Mouse (Mus musculus) gonadal fat pad, adult 2 months (tissue): Measurements from ENCODE around the gene Zap70. TPM values are rescaled to one million over a fixed set of nuclear protein-coding genes. Genes with fewer than 3 reads are reported as not detected.
A peak's percentile ranks its signal among the peaks of the same experiment; 100 is the strongest.
"Not testable (repeated sequence)": the region's sequence is repeated elsewhere in the genome, so short reads cannot be mapped to it uniquely, and the experiment has no call there.

Experiments used
- DNase-seq: peaks from one replicate; pipeline ENCODE4 v3.0.0-alpha.2; 2012; ENCODE audit warnings: low read depth
- polyA plus RNA-seq: library from polyadenylated mRNA; depleted of rRNA; stranded (reverse); fragments of >200 nt; gene quantifications from 2 replicates; pipeline ENCODE4 v1.2.3, GENCODE M21; 2012

Gene Zap70
- polyA plus RNA-seq, 1 experiment = 16.6 TPM

- DNase-seq = no peak
These were observed 10.8 kb downstream of the Zap70 start for GRCm38 (mm10) chr1:36772198-36772934.

DNA sequence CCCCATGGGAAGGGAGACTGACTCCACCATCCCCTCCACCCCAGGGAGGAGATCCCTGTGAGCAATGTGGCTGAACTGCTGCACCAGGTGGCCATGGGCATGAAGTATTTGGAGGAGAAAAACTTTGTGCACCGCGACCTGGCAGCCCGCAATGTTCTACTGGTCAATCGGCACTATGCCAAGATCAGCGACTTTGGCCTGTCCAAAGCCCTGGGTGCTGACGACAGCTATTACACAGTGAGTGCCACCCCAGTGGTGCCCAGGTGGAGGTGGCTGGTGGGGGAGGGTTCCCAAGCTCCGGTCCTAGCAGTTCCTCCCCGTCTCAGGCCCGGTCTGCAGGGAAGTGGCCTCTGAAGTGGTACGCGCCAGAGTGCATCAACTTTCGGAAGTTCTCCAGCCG lies 19.2 kb downstream of the Zap70 start:
- DNase-seq = no peak

GRCm38 (mm10) chr1:36782476-36782875 lies 20.9 kb downstream of the Zap70 start:
- DNase-seq = no peak

DNA sequence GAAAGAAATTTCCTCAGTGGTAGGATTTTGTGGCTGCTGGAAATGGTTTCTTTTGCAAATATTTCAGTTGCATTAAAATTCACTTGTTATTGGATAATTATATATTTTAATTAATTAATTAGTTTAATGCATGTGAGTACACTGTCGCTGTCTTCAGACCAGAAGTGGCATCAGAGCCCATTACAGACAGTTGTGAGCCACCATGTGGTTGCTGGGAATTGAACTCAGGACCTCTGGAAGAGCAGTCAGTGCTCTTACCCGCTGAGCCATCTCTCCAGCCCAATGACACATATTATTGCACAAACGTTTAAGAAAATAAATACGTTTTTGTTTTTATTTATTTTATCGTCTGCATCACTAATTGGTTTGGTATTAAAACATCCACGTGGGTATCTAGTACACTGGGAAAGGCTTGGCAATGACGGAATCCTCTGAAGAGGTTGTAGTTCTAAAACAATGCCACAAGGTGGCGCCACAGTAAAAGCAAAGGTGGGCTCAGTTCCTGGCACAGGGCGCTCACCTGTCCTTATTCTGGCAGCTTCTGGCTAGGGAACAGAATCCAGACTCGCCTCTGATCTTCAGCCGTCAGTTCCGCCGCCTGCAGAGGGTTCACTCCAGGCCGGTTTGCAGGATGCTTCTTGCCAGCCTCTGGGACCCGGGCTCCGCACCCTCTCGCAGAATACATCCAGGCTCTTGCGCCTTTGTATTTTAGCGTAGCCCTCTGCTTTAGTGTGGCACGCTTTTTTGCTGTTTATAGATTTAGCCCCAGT lies 23.0 kb downstream of the Zap70 start:
- DNase-seq = peak; percentile 31

DNA sequence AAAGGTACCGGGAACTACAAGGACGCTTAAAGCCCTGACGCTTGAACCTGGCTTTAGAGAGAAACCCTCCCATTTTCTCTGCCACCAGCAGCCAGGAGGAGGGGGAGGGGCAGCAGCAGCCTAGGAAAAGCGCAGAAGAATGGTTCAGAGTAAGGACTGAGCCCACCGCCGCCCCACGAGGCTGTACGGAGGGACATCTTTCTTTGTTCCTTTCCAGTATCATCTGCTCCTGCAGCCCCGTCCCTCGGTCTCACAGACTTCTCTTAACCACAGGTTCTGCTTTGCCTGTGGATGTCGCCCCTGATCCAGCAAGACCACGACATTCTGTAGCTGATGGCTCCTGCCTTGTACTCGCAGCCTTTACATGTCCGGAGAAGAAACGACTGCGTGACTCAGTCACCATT lies 23.6 kb downstream of the Zap70 start:
- DNase-seq = no peak

- no peak for DNase-seq
These were observed 24.8 kb downstream of the Zap70 start for GRCm38 (mm10) chr1:36786377-36786776.

DNA sequence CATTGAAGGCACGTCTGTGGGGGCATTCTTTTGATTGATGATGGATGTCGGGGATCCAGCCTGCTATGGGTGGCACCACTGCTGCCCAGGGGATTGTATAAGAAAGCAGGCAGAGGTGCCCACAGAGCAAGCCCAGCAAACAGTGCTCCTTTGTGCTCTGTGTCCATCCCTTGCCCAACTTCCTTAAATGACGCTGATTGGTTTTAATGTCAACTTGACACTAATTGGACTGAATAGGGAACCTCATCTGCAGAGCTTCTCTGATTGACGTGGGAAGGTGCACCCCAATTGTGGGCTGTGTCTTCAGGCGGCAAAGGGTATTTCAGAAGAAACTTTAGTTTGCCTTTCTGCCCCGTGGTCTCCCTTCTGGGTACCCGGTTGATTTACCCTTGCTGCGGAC lies 27.8 kb downstream of the Zap70 start:
- DNase-seq = no peak

DNA sequence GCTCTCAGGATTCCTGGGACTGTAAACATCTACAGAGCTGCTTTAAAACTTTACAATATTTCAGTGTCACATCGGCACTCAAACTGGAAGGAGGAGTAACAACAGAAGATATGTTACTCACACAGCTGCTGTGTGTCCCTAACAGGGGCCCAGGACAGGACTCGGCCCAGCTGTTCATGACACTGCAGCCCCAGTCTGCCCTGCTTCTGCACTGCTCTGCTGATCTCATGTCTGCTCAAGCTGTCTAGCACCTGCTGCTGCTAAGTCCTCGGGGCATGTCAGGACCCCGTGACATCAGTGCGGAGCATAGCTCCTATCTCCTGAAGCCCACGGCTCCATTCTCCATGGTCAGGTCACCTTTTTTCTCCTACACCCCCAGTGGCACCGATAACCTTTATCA lies 35.1 kb downstream of the Zap70 start:
- DNase-seq = no peak

- no peak for DNase-seq
These were observed 35.9 kb downstream of the Zap70 start for GRCm38 (mm10) chr1:36797481-36797880.

DNA sequence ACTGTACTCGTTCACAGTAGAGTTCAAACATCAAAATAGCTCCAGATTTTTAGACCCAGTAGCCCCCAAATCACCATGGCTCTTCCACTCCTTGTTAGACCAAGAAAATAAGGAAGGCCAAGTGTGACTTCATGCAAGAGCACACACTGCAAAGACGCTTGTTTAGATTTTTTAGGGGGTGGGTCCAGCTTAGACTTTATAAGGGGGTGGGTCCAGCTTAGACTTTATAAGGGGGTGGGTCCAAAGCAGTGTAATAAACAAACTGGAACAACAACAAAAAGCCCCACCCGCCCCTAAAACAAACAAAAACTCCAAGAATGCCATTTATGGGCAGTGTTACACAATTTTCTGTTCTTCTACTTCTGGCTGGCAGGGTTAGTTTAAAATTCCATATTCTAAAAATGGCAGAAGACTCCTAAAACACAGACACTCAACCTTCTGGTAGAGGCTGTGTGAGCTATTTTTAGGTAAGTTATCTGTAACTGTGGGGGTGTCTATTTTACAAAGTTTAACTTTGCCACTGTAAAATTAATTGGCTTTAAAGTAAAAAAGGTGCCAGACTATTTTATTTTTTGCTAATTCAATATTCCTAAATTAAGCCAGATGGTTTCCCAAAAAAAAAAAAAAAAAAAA lies 38.9 kb downstream of the Zap70 start:
- DNase-seq = no peak

DNA sequence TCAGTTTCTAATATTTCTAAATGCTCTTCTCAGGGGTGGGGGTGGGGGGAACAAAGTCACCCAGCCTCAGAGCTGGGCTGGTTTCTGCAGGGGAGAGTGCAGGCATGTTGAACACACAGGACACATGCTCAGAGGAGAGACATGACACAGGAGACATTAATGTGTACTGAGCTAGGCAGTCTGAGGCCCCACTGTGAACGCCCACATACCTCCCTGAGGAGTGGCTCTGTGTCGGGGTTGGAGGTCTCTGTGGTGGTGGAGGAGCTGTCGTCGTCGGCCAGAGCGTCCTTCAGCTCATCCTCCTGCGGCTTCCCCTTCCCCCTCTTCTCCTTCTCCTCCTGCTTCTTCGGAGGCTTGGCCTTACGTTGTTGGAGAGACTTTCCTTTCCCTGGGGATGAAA lies 42.7 kb downstream of the Zap70 start:
- no peak for DNase-seq

DNA sequence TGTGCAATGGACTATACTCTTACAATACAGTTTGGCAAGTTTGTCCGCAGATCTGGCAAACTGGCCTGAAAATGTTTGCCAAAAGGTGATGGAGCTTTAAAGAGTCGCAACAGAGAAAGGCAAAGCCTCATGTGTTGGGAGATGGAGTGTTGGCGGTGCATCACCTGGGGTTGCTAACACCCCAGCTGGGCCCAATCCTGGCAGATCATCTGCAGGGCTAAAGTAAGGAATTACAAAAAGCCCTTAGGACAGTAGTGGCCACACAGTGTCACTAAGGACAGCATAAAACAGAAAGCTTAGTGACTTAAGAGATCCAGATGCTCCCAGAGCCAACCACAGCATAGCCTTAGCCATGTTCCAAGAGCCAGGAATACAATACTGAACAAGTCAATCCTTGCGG lies 43.2 kb downstream of the Zap70 start:
- DNase-seq = peak; percentile 76

GRCm38 (mm10) chr1:36806181-36806905 lies 44.7 kb downstream of the Zap70 start:
- no peak for DNase-seq

- DNase-seq = no peak
These were observed 45.5 kb downstream of the Zap70 start for GRCm38 (mm10) chr1:36807086-36807485.

- no peak for DNase-seq
These were observed 46.4 kb downstream of the Zap70 start for GRCm38 (mm10) chr1:36807782-36808565.

DNA sequence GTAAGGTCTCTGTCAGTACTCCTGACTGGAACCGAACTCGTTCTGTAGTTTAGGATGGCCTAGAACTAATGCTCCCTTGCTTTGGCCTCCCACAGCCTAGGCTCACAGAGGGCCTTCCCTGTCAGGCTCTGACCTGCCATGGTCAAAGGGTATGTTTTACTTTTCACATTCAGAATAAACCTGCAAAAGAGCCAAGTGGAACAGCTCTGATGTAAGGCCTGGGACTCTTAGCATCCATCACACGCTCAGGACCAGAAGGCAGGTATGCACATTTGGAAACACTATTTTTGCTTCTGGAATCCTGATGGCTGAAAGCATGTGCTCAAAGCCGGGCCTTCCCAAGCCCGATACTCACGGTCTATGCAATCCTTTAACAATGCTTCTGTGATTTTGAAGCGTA lies 50.2 kb downstream of the Zap70 start:
- DNase-seq = no peak

GRCm38 (mm10) chr1:36813415-36813814 lies 51.8 kb downstream of the Zap70 start:
- DNase-seq = no peak

- DNase-seq = no peak
These were observed 52.8 kb downstream of the Zap70 start for GRCm38 (mm10) chr1:36814271-36814903.

GRCm38 (mm10) chr1:36815166-36815565 lies 53.6 kb downstream of the Zap70 start:
- no peak for DNase-seq

DNA sequence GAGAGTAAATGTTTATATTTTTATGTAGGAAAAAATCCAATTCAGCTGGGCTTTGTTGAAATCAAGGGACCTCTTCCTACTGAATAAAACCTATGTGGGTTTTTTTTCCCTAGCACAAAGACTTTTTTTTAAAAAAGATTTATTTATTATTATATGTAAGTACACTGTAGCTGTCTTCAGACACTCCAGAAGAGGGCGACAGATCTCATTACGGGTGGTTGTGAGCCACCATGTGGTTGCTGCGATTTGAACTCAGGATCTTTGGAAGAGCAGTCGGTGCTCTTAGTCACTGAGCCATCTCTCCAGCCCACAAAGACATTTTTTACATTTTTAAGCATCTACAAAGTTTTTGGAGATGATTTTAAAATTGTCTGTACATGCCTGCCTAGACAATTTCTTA lies 60.3 kb downstream of the Zap70 start:
- not testable (repeated sequence) for DNase-seq

DNA sequence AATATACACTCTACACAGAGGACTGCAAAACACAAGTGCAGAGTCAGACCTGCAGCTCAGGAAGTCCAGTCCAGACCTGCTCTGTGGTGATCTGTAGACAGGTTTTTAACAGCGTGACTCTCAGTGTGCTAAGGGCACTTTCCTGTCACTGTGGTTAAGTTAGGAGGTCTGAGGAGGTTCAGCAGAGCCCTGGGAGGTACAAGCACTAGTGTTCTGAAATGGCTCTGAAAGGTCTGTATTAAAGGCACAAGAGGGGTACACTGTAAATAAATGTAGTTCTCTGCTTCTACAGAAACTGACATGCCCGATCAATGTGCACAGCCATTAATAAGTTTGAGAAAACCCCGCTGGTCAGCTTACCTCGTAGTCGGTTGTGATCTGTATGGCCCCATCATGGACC lies 62.8 kb downstream of the Zap70 start:
- peak; percentile 12 for DNase-seq
